Mouse (Mus musculus) cerebellum, adult 18-20 months (tissue): Measurements from ENCODE around the gene Lysmd1.
"Not testable (repeated sequence)": the region's sequence is repeated elsewhere in the genome, so short reads cannot be mapped to it uniquely, and the experiment has no call there.

Experiments
- DNase-seq, 2 experiments: peaks; one replicate each; pipeline ENCODE4 v3.0.0; 2021

Lysmd1 gene

GRCm38 (mm10) chr3:95133680-95134101 is at the start of gene Lysmd1, which contains the start of gene Scnm1:
TSS of gene Lysmd1 (plus strand) at chr3:95134088.
TSS of gene Scnm1 (minus strand) at chr3:95134011.
- DNase-seq: peak; percentile 92 to 94

GRCm38 (mm10) chr3:95088071-95088470 is 45.8 kb upstream of the Lysmd1 start:
- DNase-seq: no peak

GRCm38 (mm10) chr3:95100854-95101253 is 33.0 kb upstream of the Lysmd1 start:
- no peak for DNase-seq

- no peak for DNase-seq
Observed at GRCm38 (mm10) chr3:95105121-95105520, 28.8 kb upstream of the Lysmd1 start.

GRCm38 (mm10) chr3:95105586-95106337 is 28.1 kb upstream of the Lysmd1 start:
- no peak for DNase-seq

GRCm38 (mm10) chr3:95106338-95107117 is 27.4 kb upstream of the Lysmd1 start, which contains the start of gene Pip5k1a:
TSS of gene Pip5k1a (minus strand) at chr3:95106930.
- DNase-seq: peak; percentile 96 to 98

GRCm38 (mm10) chr3:95107308-95107707 is 26.6 kb upstream of the Lysmd1 start:
- not testable (repeated sequence) for DNase-seq

- no peak for DNase-seq
Observed at GRCm38 (mm10) chr3:95107898-95108297, 26.0 kb upstream of the Lysmd1 start.

GRCm38 (mm10) chr3:95110911-95111726 is 22.8 kb upstream of the Lysmd1 start, which contains the start of gene Vps72:
TSS of gene Vps72 (plus strand) at chr3:95111022.
- peak; percentile 89 for DNase-seq

GRCm38 (mm10) chr3:95112760-95113159 is 21.1 kb upstream of the Lysmd1 start:
- no peak for DNase-seq

- DNase-seq: no peak
Observed at GRCm38 (mm10) chr3:95117751-95118150, 16.1 kb upstream of the Lysmd1 start.

- DNase-seq: no peak
Observed at GRCm38 (mm10) chr3:95121580-95121979, 12.3 kb upstream of the Lysmd1 start.

- DNase-seq: no peak
Observed at GRCm38 (mm10) chr3:95124246-95124645, 9.6 kb upstream of the Lysmd1 start, which contains the start of gene Tmod4. TSS of gene Tmod4 (plus strand) at chr3:95124476.

- no peak for DNase-seq
Observed at GRCm38 (mm10) chr3:95124972-95125371, 8.9 kb upstream of the Lysmd1 start.

- peak; percentile 55 to 66 for DNase-seq
Observed at GRCm38 (mm10) chr3:95129226-95129651, 4.6 kb upstream of the Lysmd1 start.

GRCm38 (mm10) chr3:95130081-95130480 is 3.8 kb upstream of the Lysmd1 start:
- DNase-seq: no peak

- DNase-seq: not testable (repeated sequence)
Observed at GRCm38 (mm10) chr3:95132389-95132788, 1.5 kb upstream of the Lysmd1 start.

- DNase-seq: no peak
Observed at GRCm38 (mm10) chr3:95133176-95133575, 712 bp upstream of the Lysmd1 start.

- not testable (repeated sequence) for DNase-seq
Observed at GRCm38 (mm10) chr3:95134133-95134532, 245 bp downstream of the Lysmd1 start.

- DNase-seq: peak; percentile 50 to 56
Observed at GRCm38 (mm10) chr3:95135023-95135422, 1.1 kb downstream of the Lysmd1 start.

GRCm38 (mm10) chr3:95135433-95136052 is 1.7 kb downstream of the Lysmd1 start:
- no peak for DNase-seq

GRCm38 (mm10) chr3:95136336-95136735 is 2.4 kb downstream of the Lysmd1 start:
- no peak for DNase-seq
